Mouse (Mus musculus) MEL (cell line): Measurements from ENCODE around the gene Slc2a9. TPM values are rescaled to one million over a fixed set of nuclear protein-coding genes. Genes with fewer than 3 reads are reported as not detected.

Source experiments
- DNase-seq: peaks from one replicate; pipeline ENCODE4 v3.0.0; 2011; ENCODE audit warnings: low read depth, low spot score
- H3K27ac ChIP-seq: 2 replicates; pipeline ENCODE4 v1.5.1; 2012; ENCODE audit warnings: low read depth, mild to moderate bottlenecking, control low read depth, low read length, moderate library complexity; ENCODE audit not compliant: control insufficient read depth
- H3K27me3 ChIP-seq, 2 experiments: fragments of 150-350 bp in 1 of 2; sonication (generic) in 1 of 2; 2 replicates each; pipeline ENCODE4 v1.6.1; 2012; ENCODE audit warnings: low read length in 2 of 2, mild to moderate bottlenecking in 2 of 2, improper control_type of control experiment in 1 of 2, moderate library complexity in 1 of 2; ENCODE audit not compliant: insufficient read depth in 2 of 2, control insufficient read depth in 1 of 2
- H3K36me3 ChIP-seq, 2 experiments: 2 replicates each; pipeline ENCODE4 v1.6.1; 2012 to 2014; ENCODE audit warnings: low read length in 2 of 2, improper control_type of control experiment in 1 of 2, inconsistent platforms in 1 of 2, mild to moderate bottlenecking in 1 of 2; ENCODE audit not compliant: insufficient read depth in 2 of 2, control insufficient read depth in 1 of 2
- H3K4me1 ChIP-seq, 2 experiments: fragments of 150-350 bp in 1 of 2; sonication (generic) in 1 of 2; 2 replicates each; pipeline ENCODE4 v1.6.1; 2012; ENCODE audit warnings: low read length in 2 of 2, improper control_type of control experiment in 1 of 2, mild to moderate bottlenecking in 1 of 2; ENCODE audit not compliant: insufficient read depth in 2 of 2, control insufficient read depth in 1 of 2
- H3K4me3 ChIP-seq, 2 experiments: fragments of 150-350 bp in 1 of 2; sonication (generic) in 1 of 2; 2 replicates each; pipeline ENCODE4 v1.5.1; 2012; ENCODE audit warnings: low read depth in 2 of 2, low read length in 2 of 2, mild to moderate bottlenecking in 2 of 2, moderate library complexity in 2 of 2, control low read depth in 1 of 2, improper control_type of control experiment in 1 of 2; ENCODE audit not compliant: control insufficient read depth in 1 of 2, insufficient read depth in 1 of 2
- H3K79me2 ChIP-seq: 2 replicates; pipeline ENCODE4 v1.6.1; 2012; ENCODE audit warnings: mild to moderate bottlenecking, low read length, moderate library complexity; ENCODE audit not compliant: control insufficient read depth, poor library complexity, insufficient read depth
- H3K9ac ChIP-seq: 2 replicates; pipeline ENCODE4 v1.6.1; 2012; ENCODE audit warnings: low read depth, mild to moderate bottlenecking, control low read depth, low read length, moderate library complexity; ENCODE audit not compliant: control insufficient read depth, poor library complexity, severe bottlenecking
- H3K9me3 ChIP-seq: fragments of 150-350 bp; sonication (generic); replicated peaks from 2 replicates; pipeline ENCODE4 v1.6.1; 2012; ENCODE audit warnings: mild to moderate bottlenecking, low read length, improper control_type of control experiment, moderate library complexity; ENCODE audit not compliant: insufficient read depth
- CHD1 ChIP-seq: IDR thresholded peaks from 2 replicates; pipeline ENCODE4 v1.6.1; 2012; ENCODE audit warnings: low read depth, mild to moderate bottlenecking, inconsistent platforms, low read length, improper control_type of control experiment
- E2F4 ChIP-seq: IDR thresholded peaks from 2 replicates; pipeline ENCODE4 v1.6.1; 2011; ENCODE audit warnings: low read depth, low read length, improper control_type of control experiment, borderline replicate concordance
- ELF1 ChIP-seq: IDR thresholded peaks from 2 replicates; pipeline ENCODE4 v1.6.1; 2014; ENCODE audit warnings: low read depth, mild to moderate bottlenecking, inconsistent platforms, low read length, improper control_type of control experiment, moderate library complexity
- EP300 ChIP-seq, 2 experiments: IDR thresholded peaks; 2 replicates each; pipeline ENCODE4 v1.6.1; 2011; ENCODE audit warnings: improper control_type of control experiment in 2 of 2, low read length in 2 of 2, low read depth in 1 of 2, mild to moderate bottlenecking in 1 of 2
- JUND ChIP-seq: IDR thresholded peaks from 2 replicates; pipeline ENCODE4 v1.6.1; 2011; ENCODE audit warnings: low read depth, mild to moderate bottlenecking, improper control_type of control experiment, low read length
- KAT2A ChIP-seq: conservative IDR thresholded peaks from 2 replicates; pipeline ENCODE4 v1.6.1; 2012; ENCODE audit warnings: low read depth, low read length, improper control_type of control experiment, inconsistent platforms
- MAX ChIP-seq: IDR thresholded peaks from 2 replicates; pipeline ENCODE4 v1.6.1; 2011; ENCODE audit warnings: low read length, improper control_type of control experiment
- MAZ ChIP-seq: IDR thresholded peaks from 2 replicates; pipeline ENCODE4 v1.6.1; 2012; ENCODE audit warnings: low read depth, mild to moderate bottlenecking, inconsistent platforms, low read length, improper control_type of control experiment
- MEF2A ChIP-seq: IDR thresholded peaks from 2 replicates; pipeline ENCODE4 v1.6.1; 2014; ENCODE audit warnings: low read depth, mild to moderate bottlenecking, inconsistent platforms, low read length, improper control_type of control experiment; ENCODE audit not compliant: poor library complexity, insufficient replicate concordance, severe bottlenecking; ENCODE audit errors: extremely low read depth
- NELFE ChIP-seq: IDR thresholded peaks from 2 replicates; pipeline ENCODE4 v1.6.1; 2011; ENCODE audit warnings: low read depth, low read length, improper control_type of control experiment
- POLR2A ChIP-seq, 2 experiments: IDR thresholded peaks; 2 replicates each; pipeline ENCODE4 v1.6.1; 2011 to 2012; ENCODE audit warnings: low read length in 2 of 2, mild to moderate bottlenecking in 2 of 2, control low read depth in 1 of 2, improper control_type of control experiment in 1 of 2, low read depth in 1 of 2, moderate library complexity in 1 of 2; ENCODE audit not compliant: control insufficient read depth in 1 of 2, insufficient read depth in 1 of 2, poor library complexity in 1 of 2
- POLR2AphosphoS2 ChIP-seq: IDR thresholded peaks from 2 replicates; pipeline ENCODE4 v1.6.1; 2011; ENCODE audit warnings: low read length, improper control_type of control experiment
- POLR2AphosphoS5 ChIP-seq: IDR thresholded peaks from 2 replicates; pipeline ENCODE4 v1.6.1; 2012; ENCODE audit warnings: low read depth, borderline replicate concordance, mild to moderate bottlenecking, inconsistent platforms, low read length, moderate library complexity, mixed read lengths
- TAL1 ChIP-seq: IDR thresholded peaks from 2 replicates; pipeline ENCODE4 v1.6.1; 2012; ENCODE audit warnings: mild to moderate bottlenecking, inconsistent platforms, low read length, moderate library complexity, mixed read lengths
- TBP ChIP-seq: IDR thresholded peaks from 2 replicates; pipeline ENCODE4 v1.8.0; 2011; ENCODE audit warnings: low read depth, low read length, improper control_type of control experiment
- TCF12 ChIP-seq: IDR thresholded peaks from 2 replicates; pipeline ENCODE4 v1.6.1; 2014; ENCODE audit warnings: low read depth, mild to moderate bottlenecking, inconsistent platforms, low read length, improper control_type of control experiment, moderate library complexity
- UBTF ChIP-seq: IDR thresholded peaks from 2 replicates; pipeline ENCODE4 v1.6.1; 2012; ENCODE audit warnings: low read depth, mild to moderate bottlenecking, inconsistent platforms, low read length, improper control_type of control experiment, moderate library complexity, borderline replicate concordance; ENCODE audit not compliant: insufficient read depth
- USF1 ChIP-seq: IDR thresholded peaks from 2 replicates; pipeline ENCODE4 v1.6.1; 2014; ENCODE audit warnings: low read depth, mild to moderate bottlenecking, inconsistent platforms, low read length, improper control_type of control experiment, moderate library complexity
- USF2 ChIP-seq, 2 experiments: IDR thresholded peaks; 2 replicates each; pipeline ENCODE4 v1.6.1; 2011 to 2012; ENCODE audit warnings: improper control_type of control experiment in 2 of 2, low read length in 2 of 2, borderline replicate concordance in 1 of 2, inconsistent platforms in 1 of 2, low read depth in 1 of 2, mild to moderate bottlenecking in 1 of 2; ENCODE audit not compliant: insufficient read depth in 1 of 2
- ZMIZ1 ChIP-seq: IDR thresholded peaks from 2 replicates; pipeline ENCODE4 v1.6.1; 2012; ENCODE audit warnings: low read depth, mild to moderate bottlenecking, inconsistent platforms, low read length, improper control_type of control experiment, moderate library complexity
- polyA plus RNA-seq, 2 experiments: library from polyadenylated mRNA; stranded (reverse) in 1 of 2; unstranded in 1 of 2; fragments of >175 nt in 1 of 2; fragments of >200 nt in 1 of 2; gene quantifications; 2 replicates each; pipeline versions ENCODE4 v1.2.1 to v1.2.4; 2012; ENCODE audit warnings: low replicate concordance in 2 of 2, low read depth in 1 of 2; ENCODE audit not compliant: insufficient read length in 2 of 2, insufficient read depth in 1 of 2, missing spikeins in 1 of 2
- total RNA-seq: library from RNA; depleted of rRNA; stranded (reverse); fragments of 300-350 nt; gene quantifications from 2 replicates; pipeline ENCODE4 v1.2.3, GENCODE M21; 2012

The Slc2a9 gene
- total and polyA plus RNA-seq, 3 experiments: 1.1 to 4.2 TPM; not detected in 1

GRCm38 (mm10) chr5:38550221-38550768 is 47.4 kb upstream of the Slc2a9 start:
- H3K4me1 ChIP-seq: peaks cover 0 to 7% of the 10 kb centered on the region in 2 experiments; a peak in 2 of 4 replicates
- no peak overlapping the region for H3K4me3 ChIP-seq
- H3K79me2 ChIP-seq: peaks cover 17% of the 10 kb centered on the region
- H3K9me3 ChIP-seq: no peaks in the 10 kb centered on the region
- H3K36me3 ChIP-seq: peaks cover 0 to 42% of the 10 kb centered on the region in 2 experiments; a peak in 2 of 4 replicates
- DNase-seq: no peak
- H3K27ac ChIP-seq: no peak overlapping the region
- TF ChIP-seq MAX (no peak), UBTF (no peak), NELFE (no peak)
- no peak overlapping the region for H3K9ac ChIP-seq
- no peaks in the 10 kb centered on the region for H3K27me3 ChIP-seq

GRCm38 (mm10) chr5:38549461-38549909 is 46.5 kb upstream of the Slc2a9 start:
- DNase-seq: no peak
- no peaks in the 10 kb centered on the region for H3K27me3 ChIP-seq
- H3K4me1 ChIP-seq: peaks cover 0 to 7% of the 10 kb centered on the region in 2 experiments; a peak in 2 of 4 replicates
- no peak overlapping the region for H3K27ac ChIP-seq
- no peaks in the 10 kb centered on the region for H3K9me3 ChIP-seq
- H3K79me2 ChIP-seq: peaks cover 10% of the 10 kb centered on the region
- no peak overlapping the region for H3K9ac ChIP-seq
- peaks cover 0 to 43% of the 10 kb centered on the region in 2 experiments; a peak in 2 of 4 replicates for H3K36me3 ChIP-seq
- TF ChIP-seq ZMIZ1 (no peak), KAT2A (no peak), TAL1 (no peak), TCF12 (no peak), E2F4 (no peak), MAX (no peak), USF1 (no peak), POLR2AphosphoS2 (no peak), JUND (no peak), ELF1 (no peak), CHD1 (no peak)
- H3K4me3 ChIP-seq: no peak overlapping the region

GRCm38 (mm10) chr5:38547375-38547774 is 44.4 kb upstream of the Slc2a9 start:
- Histone ChIP-seq H3K4me1 (peaks cover 0 to 7% of the 10 kb centered on the region in 2 experiments; a peak in 2 of 4 replicates), H3K27ac (no peak overlapping the region), H3K9me3 (no peaks in the 10 kb centered on the region), H3K79me2 (no peaks in the 10 kb centered on the region), H3K27me3 (no peaks in the 10 kb centered on the region), H3K36me3 (peaks cover 0 to 47% of the 10 kb centered on the region in 2 experiments; a peak in 2 of 4 replicates), H3K4me3 (no peak overlapping the region), H3K9ac (no peak overlapping the region)
- TF ChIP-seq POLR2A (IDR thresholded peaks at IDR 0.05; ENCODE audit: control insufficient read depth in 1 of 2, insufficient read depth in 1 of 2, low read depth in 1 of 2, low read length in 2 of 2, poor library complexity in 1 of 2) (no peak), ZMIZ1 (no peak), MAZ (no peak), TBP (no peak), KAT2A (no peak), POLR2AphosphoS5 (no peak), UBTF (no peak), USF2 (IDR thresholded peaks at IDR 0.05; ENCODE audit: borderline replicate concordance in 1 of 2, insufficient read depth in 1 of 2, low read depth in 1 of 2, low read length in 2 of 2) (no peak), EP300 (IDR thresholded peaks at IDR 0.05; ENCODE audit: low read depth in 1 of 2, low read length in 2 of 2) (no peak), MEF2A (no peak)
- DNase-seq: no peak
